ENCODE assay signal across 25 mouse cellular contexts in genomic region chr1:67113343-67114030, GRCm38 (mm10). TPM values are rescaled to one million over a fixed set of nuclear protein-coding genes. Genes with fewer than 3 reads are reported as not detected.
DNase-seq lines count a peak whose midpoint lies in the region; ATAC-seq and TF ChIP-seq lines count a peak whose summit lies in the region.
"Had no signal": no experiment of that assay in that cellular context is flagged by ENCODE, and none has a peak within 500 bp of the region (broad histone marks: within the 10 kb centered on the region; RNA-seq: fewer than 3 reads in every experiment).

No protein-coding gene starts in this region.

- no peak overlapping the region for H3K4me2 ChIP-seq in kidney, postnatal 0 days (ENCODE audit: low read length)
- no peak overlapping the region for H3K4me2 ChIP-seq in kidney, embryonic 14.5 days (replicated peaks; ENCODE audit: low read depth, low read length)
- H3K4me2 ChIP-seq in lung, postnatal 0 days (replicated peaks; ENCODE audit: low read depth, low read length) = no peak overlapping the region
- no peak overlapping the region for H3K4me2 ChIP-seq in intestine, embryonic 15.5 days (replicated peaks)
- H3K4me2 ChIP-seq in stomach, embryonic 16.5 days (ENCODE audit: low read depth, low read length) = no peak overlapping the region
- H3K4me2 ChIP-seq: embryonic facial prominence, embryonic 15.5 days; heart, embryonic 12.5 days; hindbrain, embryonic 13.5 days; limb, embryonic 12.5 days; lung, embryonic 15.5 days; neural tube, embryonic 15.5 days had no signal

- H3K36me3 ChIP-seq in kidney, postnatal 0 days (ENCODE audit: insufficient read depth, low read length) = no peaks in the 10 kb centered on the region
- H3K36me3 ChIP-seq in kidney, embryonic 14.5 days (ENCODE audit: control insufficient read depth, insufficient read depth, low read length) = no peaks in the 10 kb centered on the region
- no peaks in the 10 kb centered on the region for H3K36me3 ChIP-seq in lung, postnatal 0 days (ENCODE audit: insufficient read depth, low read length)
- H3K36me3 ChIP-seq in intestine, embryonic 15.5 days = no peaks in the 10 kb centered on the region
- H3K36me3 ChIP-seq in stomach, embryonic 16.5 days (ENCODE audit: control insufficient read depth, insufficient read depth, low read length) = no peaks in the 10 kb centered on the region
- no peaks in the 10 kb centered on the region for H3K36me3 ChIP-seq in limb, embryonic 10.5 days
- H3K36me3 ChIP-seq: embryonic facial prominence, embryonic 15.5 days; forebrain, embryonic 10.5 days; heart, embryonic 12.5 days; hindbrain, embryonic 13.5 days; limb, embryonic 12.5 days; lung, embryonic 15.5 days; neural tube, embryonic 15.5 days had no signal

- no peak overlapping the region for H3K9ac ChIP-seq in kidney, postnatal 0 days (ENCODE audit: low read depth, low read length)
- H3K9ac ChIP-seq in kidney, embryonic 14.5 days (ENCODE audit: low read depth, low read length) = no peak overlapping the region
- H3K9ac ChIP-seq in lung, postnatal 0 days (replicated peaks; ENCODE audit: low read depth) = no peak overlapping the region
- H3K9ac ChIP-seq in intestine, embryonic 15.5 days = no peak overlapping the region
- H3K9ac ChIP-seq in stomach, embryonic 16.5 days (ENCODE audit: low read length) = no peak overlapping the region
- H3K9ac ChIP-seq: embryonic facial prominence, embryonic 15.5 days; forebrain, postnatal 0 days; heart, embryonic 12.5 days; hindbrain, embryonic 13.5 days; limb, embryonic 12.5 days; lung, embryonic 15.5 days; neural tube, embryonic 15.5 days had no signal

- TF ChIP-seq EP300 in lung, postnatal 0 days (IDR thresholded peaks at IDR 0.05) = peak; percentile 64

- no peaks in the 10 kb centered on the region for H3K9me3 ChIP-seq in kidney, postnatal 0 days (replicated peaks; ENCODE audit: low read length)
- H3K9me3 ChIP-seq in kidney, embryonic 14.5 days (ENCODE audit: control insufficient read depth, low read length) = no peaks in the 10 kb centered on the region
- H3K9me3 ChIP-seq in lung, postnatal 0 days (ENCODE audit: low read length) = no peaks in the 10 kb centered on the region
- H3K9me3 ChIP-seq in intestine, embryonic 15.5 days = no peaks in the 10 kb centered on the region
- H3K9me3 ChIP-seq in stomach, embryonic 16.5 days (replicated peaks; ENCODE audit: control insufficient read depth, low read length) = no peaks in the 10 kb centered on the region
- no peaks in the 10 kb centered on the region for H3K9me3 ChIP-seq in limb, embryonic 10.5 days (replicated peaks)
- H3K9me3 ChIP-seq: embryonic facial prominence, embryonic 15.5 days; forebrain, embryonic 10.5 days; heart, embryonic 12.5 days; hindbrain, embryonic 13.5 days; limb, embryonic 12.5 days; lung, embryonic 15.5 days; neural tube, embryonic 15.5 days had no signal

- no peak for ATAC-seq in kidney, postnatal 0 days (replicated peaks; ENCODE audit: low FRiP score, low read depth)
- ATAC-seq in kidney, embryonic 14.5 days (ENCODE audit: low FRiP score, low TSS enrichment) = no peak
- ATAC-seq in lung, postnatal 0 days = peak; percentile 73
- 0 out of 2 replicates have a peak, but pooled peaks have one; percentile 29 for ATAC-seq in intestine, embryonic 15.5 days
- peak; percentile 64; the same call in 1 of the 2 replicates for ATAC-seq in stomach, embryonic 16.5 days (ENCODE audit: insufficient read depth, low FRiP score)
- ATAC-seq: forebrain, postnatal 0 days; midbrain, embryonic 16.5 days had no signal

- H3K27ac ChIP-seq in kidney, postnatal 0 days = no peak overlapping the region
- H3K27ac ChIP-seq in kidney, embryonic 14.5 days (ENCODE audit: low read depth, low read length) = no peak overlapping the region
- no peak overlapping the region for H3K27ac ChIP-seq in lung, postnatal 0 days (ENCODE audit: low read length)
- H3K27ac ChIP-seq in intestine, embryonic 15.5 days = no peak overlapping the region
- no peak overlapping the region; the same call in 1 of the 2 replicates for H3K27ac ChIP-seq in stomach, embryonic 16.5 days (ENCODE audit: low read length)
- H3K27ac ChIP-seq in limb, embryonic 10.5 days = no peak overlapping the region
- H3K27ac ChIP-seq: embryonic facial prominence, embryonic 15.5 days; forebrain, embryonic 10.5 days; hindbrain, embryonic 13.5 days; limb, embryonic 12.5 days; lung, embryonic 15.5 days; neural tube, embryonic 15.5 days had no signal

- TF ChIP-seq POLR2A in lung, adult 2 months (IDR thresholded peaks at IDR 0.05; ENCODE audit: borderline replicate concordance, extremely low read depth, low read depth, low read length) = no peak

- peak; percentile 67 for DNase-seq in kidney, postnatal 0 days (ENCODE audit: low spot score)
- DNase-seq in lung, postnatal 0 days (ENCODE audit: low spot score) = peak; percentile 90
- DNase-seq in lung, adult 2 months = no peak
- no peak for DNase-seq in heart, postnatal 4 days
- no peak for DNase-seq in limb, embryonic 10.5 days (ENCODE audit: low spot score)
- DNase-seq: B cell, adult 2 months; cerebellum, adult 11 months; forebrain, postnatal 0 days; heart, adult 11 months; heart, postnatal 14 days; kidney, adult 11 months; kidney, postnatal 25 days; right cerebral cortex, postnatal 25 days; thymus, postnatal 14 days had no signal

- WGBS in kidney, postnatal 0 days = 66% methylated on average over 7 of the region's 7 CpGs
- 74% methylated on average over 7 of the region's 7 CpGs for WGBS in kidney, embryonic 14.5 days
- WGBS in lung, postnatal 0 days = 42% methylated on average over 7 of the region's 7 CpGs
- WGBS in lung, adult 2 months = 56% methylated on average over 7 of the region's 7 CpGs
- WGBS in intestine, embryonic 15.5 days = 32% methylated on average over 7 of the region's 7 CpGs
- 33% methylated on average over 7 of the region's 7 CpGs for WGBS in stomach, embryonic 16.5 days
- WGBS in limb, embryonic 10.5 days = 87% methylated on average over 7 of the region's 7 CpGs

- no peaks in the 10 kb centered on the region for H3K27me3 ChIP-seq in kidney, postnatal 0 days (ENCODE audit: insufficient read depth, low read length)
- no peaks in the 10 kb centered on the region for H3K27me3 ChIP-seq in kidney, embryonic 14.5 days (ENCODE audit: control insufficient read depth, insufficient read depth, low read length)
- no peaks in the 10 kb centered on the region for H3K27me3 ChIP-seq in lung, postnatal 0 days (replicated peaks; ENCODE audit: insufficient read depth, low read length)
- H3K27me3 ChIP-seq in intestine, embryonic 15.5 days (replicated peaks) = no peaks in the 10 kb centered on the region
- no peaks in the 10 kb centered on the region for H3K27me3 ChIP-seq in stomach, embryonic 16.5 days (ENCODE audit: control insufficient read depth, insufficient read depth, low read length)
- no peaks in the 10 kb centered on the region for H3K27me3 ChIP-seq in limb, embryonic 10.5 days (ENCODE audit: low read depth, poor library complexity, severe bottlenecking)
- H3K27me3 ChIP-seq: embryonic facial prominence, embryonic 15.5 days; heart, embryonic 12.5 days; hindbrain, embryonic 13.5 days; limb, embryonic 12.5 days; lung, embryonic 15.5 days; neural tube, embryonic 15.5 days had no signal

- no peak for TF ChIP-seq CTCF in kidney, postnatal 0 days (IDR thresholded peaks at IDR 0.05; ENCODE audit: low read depth)
- TF ChIP-seq CTCF in lung, postnatal 0 days (IDR thresholded peaks at IDR 0.05) = no peak
- no peak for TF ChIP-seq CTCF in lung, adult 2 months (IDR thresholded peaks at IDR 0.05; ENCODE audit: insufficient read depth, low read length)

- no peaks in the 10 kb centered on the region for H3K4me1 ChIP-seq in kidney, postnatal 0 days (replicated peaks; ENCODE audit: insufficient read depth, low read length)
- no peaks in the 10 kb centered on the region for H3K4me1 ChIP-seq in kidney, embryonic 14.5 days (ENCODE audit: control insufficient read depth, insufficient read depth, low read length)
- H3K4me1 ChIP-seq in lung, postnatal 0 days (ENCODE audit: insufficient read depth, low read depth, low read length) = no peaks in the 10 kb centered on the region
- no peaks in the 10 kb centered on the region for H3K4me1 ChIP-seq in lung, adult 2 months (ENCODE audit: control insufficient read depth, insufficient read depth, low read length)
- no peaks in the 10 kb centered on the region for H3K4me1 ChIP-seq in intestine, embryonic 15.5 days (replicated peaks)
- no peaks in the 10 kb centered on the region for H3K4me1 ChIP-seq in stomach, embryonic 16.5 days (ENCODE audit: control insufficient read depth, insufficient read depth, low read length)
- no peaks in the 10 kb centered on the region for H3K4me1 ChIP-seq in limb, embryonic 10.5 days
- H3K4me1 ChIP-seq: embryonic facial prominence, embryonic 15.5 days; forebrain, embryonic 10.5 days; heart, embryonic 12.5 days; hindbrain, embryonic 13.5 days; limb, embryonic 12.5 days; lung, embryonic 15.5 days; neural tube, embryonic 15.5 days had no signal

- no peak overlapping the region for H3K4me3 ChIP-seq in kidney, postnatal 0 days (replicated peaks; ENCODE audit: low read depth, low read length)
- no peak overlapping the region for H3K4me3 ChIP-seq in kidney, embryonic 14.5 days (ENCODE audit: low read length)
- no peak overlapping the region for H3K4me3 ChIP-seq in lung, postnatal 0 days (ENCODE audit: low read depth, low read length)
- H3K4me3 ChIP-seq in lung, adult 2 months (replicated peaks; ENCODE audit: extremely low read depth, low read depth, low read length) = no peak overlapping the region
- H3K4me3 ChIP-seq in intestine, embryonic 15.5 days (replicated peaks) = peak overlapping the region; percentile 27
- H3K4me3 ChIP-seq in stomach, embryonic 16.5 days (replicated peaks; ENCODE audit: low read length) = no peak overlapping the region; the same call in 1 of the 2 replicates
- no peak overlapping the region for H3K4me3 ChIP-seq in limb, embryonic 10.5 days
- H3K4me3 ChIP-seq: embryonic facial prominence, embryonic 15.5 days; forebrain, embryonic 10.5 days; heart, embryonic 12.5 days; hindbrain, embryonic 13.5 days; limb, embryonic 12.5 days; lung, embryonic 15.5 days; neural tube, embryonic 15.5 days had no signal

RNA-seq across cellular contexts. Expression of gene Cps1, which starts 9.3 kb away (rescaled TPM):
- 0.14 and 0.20 TPM in 2 replicates for polyA plus RNA-seq in kidney, postnatal 0 days (2015; fragmentation: Nextera tagmentation; extraction: Ambion mirVana)
- polyA plus RNA-seq in kidney, embryonic 14.5 days (2014; fragmentation: Nextera tagmentation; extraction: Ambion mirVana) = 0.06 and 0.08 TPM in 2 replicates
- polyA plus RNA-seq in lung, postnatal 0 days (2015; fragmentation: Nextera tagmentation; extraction: Ambion mirVana) = 0.05 and 0.06 TPM in 2 replicates
- polyA plus RNA-seq in lung, adult 2 months (2012; rRNA removed) = 0.05 and 0.27 TPM in 2 replicates
- 326 and 333 TPM in 2 replicates for polyA plus RNA-seq in intestine, embryonic 15.5 days (2015; fragmentation: Nextera tagmentation; extraction: Ambion mirVana)
- polyA plus RNA-seq in stomach, embryonic 16.5 days (2015; fragmentation: Nextera tagmentation; extraction: Ambion mirVana) = 49.1 and 56.7 TPM in 2 replicates
- under 1 TPM; 0.05 to 0.07 TPM for total RNA-seq in heart, postnatal 4 days (2021)
- 0.03 and 0.05 TPM in 2 replicates for polyA plus RNA-seq in limb, embryonic 10.5 days (2016; fragmentation: Nextera tagmentation; extraction: Ambion mirVana)

Comparison
In these comparisons a context has a peak if more than half of its experiments do, and no peak if none do; other contexts are left out.
1. DNase-seq: peak in kidney, postnatal 0 days (single experiment) and lung, postnatal 0 days (single experiment); none in lung, adult 2 months (single experiment), heart, postnatal 4 days (single experiment) and limb, embryonic 10.5 days (single experiment).
2. ATAC-seq: peak in lung, postnatal 0 days (single experiment), intestine, embryonic 15.5 days (single experiment) and stomach, embryonic 16.5 days (single experiment); none in kidney, postnatal 0 days (single experiment) and kidney, embryonic 14.5 days (single experiment).
3. RNA of gene Cps1, which starts 9.3 kb away (polyA plus RNA-seq): 326 to 333 TPM in intestine, embryonic 15.5 days and 49.1 to 56.7 TPM in stomach, embryonic 16.5 days; 0.05 to 0.27 TPM in lung, adult 2 months, 0.14 to 0.20 TPM in kidney, postnatal 0 days, 0.06 to 0.08 TPM in kidney, embryonic 14.5 days, 0.05 to 0.06 TPM in lung, postnatal 0 days and 0.03 to 0.05 TPM in limb, embryonic 10.5 days; every median in the first group is over 10 times any median in the second.